Mouse (Mus musculus) liver, postnatal 0 days (tissue): ENCODE data around the gene Cfap73.

Experiments
- CTCF ChIP-seq: sonication (generic); IDR thresholded peaks from 2 replicates; pipeline ENCODE4 v1.5.1; 2016; ENCODE audit warnings: antibody characterized with exemption, low read depth
- EP300 ChIP-seq: IDR thresholded peaks from 2 replicates; pipeline ENCODE4 v1.6.1; 2016; ENCODE audit warnings: antibody characterized with exemption, low read depth, mild to moderate bottlenecking

- TF ChIP-seq CTCF (no peak), EP300 (no peak)
These were observed 30.5 kb downstream of the Cfap73 start for GRCm38 (mm10) chr5:120603515-120603914.
